Mouse (Mus musculus) frontal cortex, postnatal 25 days (tissue): ENCODE measurements at regions not wholly inside any gene's neighbourhood (a gene's known extent, or its start where the extent isn't known, plus 50 kb on each side); places are given as distances from the start of the nearest gene placed in this dataset.

Experiments used
- DNase-seq, 2 experiments: peaks; one replicate each; pipeline ENCODE4 v3.0.0; 2022; ENCODE audit warnings: low spot score in 2 of 2

- no peak for DNase-seq
Observed at GRCm38 (mm10) chr10:126641792-126642289, 259.3 kb downstream of the Atp23 start.

- DNase-seq = no peak
Observed at GRCm38 (mm10) chr10:126634731-126635130, 266.4 kb downstream of the Atp23 start.

- no peak for DNase-seq
Observed at GRCm38 (mm10) chr10:126628057-126628456, 273.1 kb downstream of the Atp23 start.

DNA sequence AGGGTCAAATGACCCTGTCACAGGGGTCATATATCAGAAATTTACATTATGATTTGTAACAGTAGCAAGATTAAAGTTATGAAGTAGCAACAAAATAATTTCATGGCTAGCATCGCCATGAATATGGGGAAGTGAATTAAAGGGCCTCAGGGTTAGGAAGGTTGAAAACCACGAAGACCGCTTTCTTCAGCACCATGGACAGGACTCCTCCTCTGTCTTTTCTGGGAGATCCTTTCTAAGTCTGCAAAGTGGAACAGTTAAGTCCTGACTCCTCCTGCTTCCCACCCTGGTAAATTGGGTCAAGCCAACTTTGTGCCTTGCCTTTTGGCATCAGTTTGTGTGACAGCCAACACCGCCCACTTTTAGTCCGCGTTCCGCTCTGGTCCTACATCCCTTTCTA lies 275.7 kb downstream of the Atp23 start:
- no peak for DNase-seq

GRCm38 (mm10) chr10:126620802-126621201 lies 280.4 kb downstream of the Atp23 start:
- DNase-seq = no peak

- DNase-seq = no peak
Observed at GRCm38 (mm10) chr10:126619970-126620369, 281.2 kb downstream of the Atp23 start.

DNA sequence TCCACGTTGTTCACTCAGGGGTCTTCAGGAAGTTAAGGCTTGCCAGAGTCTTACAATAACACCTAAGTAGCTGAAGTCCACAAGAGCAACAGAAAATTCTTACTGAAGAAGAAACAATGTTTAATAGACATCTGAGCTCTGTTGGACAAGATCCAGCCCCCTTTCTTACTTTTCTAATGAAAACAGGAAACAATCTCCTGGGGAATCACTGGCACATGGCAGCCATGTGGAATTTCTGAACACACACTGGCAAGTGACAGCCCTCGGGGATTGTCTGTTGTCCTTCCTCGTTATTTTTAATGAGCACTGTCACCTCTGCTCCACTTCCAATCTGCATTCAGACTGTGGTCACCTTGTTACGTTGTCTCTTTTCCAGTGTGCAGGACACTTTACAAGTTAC lies 288.9 kb downstream of the Atp23 start:
- DNase-seq = no peak

- no peak for DNase-seq
Observed at GRCm38 (mm10) chr10:126610506-126610905, 290.6 kb downstream of the Atp23 start.

DNA sequence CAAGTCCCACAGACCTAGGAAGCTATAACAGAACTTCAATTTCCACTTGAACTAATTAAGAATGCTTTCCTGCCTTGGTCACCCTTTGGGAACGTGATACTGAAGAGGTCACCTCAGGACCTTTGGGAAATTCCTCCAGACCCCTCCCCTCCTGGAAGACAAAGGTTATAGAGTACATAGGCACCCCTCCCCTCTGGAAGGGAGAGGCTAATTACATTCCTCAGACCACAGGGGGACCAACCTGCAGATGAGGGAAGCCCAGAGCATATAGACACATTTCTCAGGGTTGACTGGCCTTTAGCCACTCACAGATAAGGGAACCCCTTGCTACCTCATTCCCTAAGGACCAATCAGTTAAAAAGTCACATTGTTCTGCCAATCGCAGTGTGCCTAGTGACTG lies 301.5 kb downstream of the Atp23 start:
- DNase-seq = no peak

- DNase-seq = no peak
Observed at GRCm38 (mm10) chr10:126568155-126568554, 333.0 kb downstream of the Atp23 start.

GRCm38 (mm10) chr10:126565326-126565725 lies 335.8 kb downstream of the Atp23 start:
- DNase-seq = no peak

DNA sequence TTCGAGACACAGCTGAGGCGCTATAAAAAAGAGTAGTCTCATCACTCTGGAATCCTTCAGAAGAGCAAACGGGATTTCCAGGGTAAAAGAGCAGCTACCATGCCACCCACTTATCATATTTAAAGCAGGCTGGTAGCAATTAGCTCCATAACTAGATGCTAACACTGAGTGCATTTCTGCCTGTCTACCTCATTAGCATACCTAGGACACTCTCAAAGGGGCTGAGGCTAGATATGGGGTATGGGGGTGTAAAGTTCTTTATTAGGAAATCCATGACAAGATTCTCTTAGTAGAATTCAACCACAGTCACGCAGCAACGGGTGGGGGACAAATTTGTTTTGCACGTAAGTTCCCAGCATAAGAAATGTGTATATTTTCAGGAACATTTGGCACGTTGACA lies 346.1 kb downstream of the Atp23 start:
- no peak for DNase-seq

DNA sequence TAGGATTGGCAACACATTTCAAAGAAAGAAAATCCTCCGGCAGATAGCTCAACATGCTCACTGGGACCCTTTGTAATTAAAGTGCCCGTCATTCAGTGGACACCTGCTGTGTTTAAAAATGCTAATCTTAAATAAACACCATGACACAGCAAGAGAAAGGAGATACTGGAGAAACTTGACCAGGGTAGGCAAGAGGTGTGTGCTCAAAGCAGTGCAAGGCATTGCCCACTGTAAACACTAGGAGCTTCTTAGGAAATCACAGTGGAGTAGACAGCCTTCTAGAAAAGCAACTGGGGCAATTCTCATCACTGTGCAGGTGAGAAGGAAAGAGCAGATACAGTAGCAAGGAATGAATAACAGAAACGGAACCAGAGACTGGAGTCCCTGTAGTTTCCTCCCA lies 369.2 kb downstream of the Atp23 start:
- DNase-seq = no peak

- peak in 1 of 2 experiments; percentile 16 for DNase-seq
Observed at GRCm38 (mm10) chr10:126531368-126531767, 369.8 kb downstream of the Atp23 start.

DNA sequence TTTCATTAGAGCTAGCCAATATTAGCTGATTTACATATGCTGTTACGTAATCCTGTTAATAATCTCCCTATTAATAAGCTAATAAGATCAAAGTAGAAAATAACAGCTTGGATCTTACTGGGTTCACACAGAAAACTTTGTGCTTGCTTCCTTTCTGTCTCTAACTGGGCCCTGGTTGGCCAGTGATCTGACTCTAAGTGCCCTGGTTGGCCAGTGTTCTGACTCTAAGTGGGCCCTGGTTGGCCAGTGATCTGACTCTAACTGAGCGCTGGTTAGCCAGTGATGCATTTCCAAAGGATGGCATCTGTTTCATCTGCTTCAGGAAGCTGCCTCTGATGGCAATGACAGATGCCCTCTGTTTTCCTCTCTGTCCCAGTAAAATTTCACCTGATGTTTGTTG lies 372.4 kb downstream of the Atp23 start:
- no peak for DNase-seq

- no peak for DNase-seq
Observed at GRCm38 (mm10) chr10:126526186-126526585, 375.0 kb downstream of the Atp23 start.

GRCm38 (mm10) chr10:126521836-126522815 lies 379.0 kb downstream of the Atp23 start:
- DNase-seq = no peak

DNA sequence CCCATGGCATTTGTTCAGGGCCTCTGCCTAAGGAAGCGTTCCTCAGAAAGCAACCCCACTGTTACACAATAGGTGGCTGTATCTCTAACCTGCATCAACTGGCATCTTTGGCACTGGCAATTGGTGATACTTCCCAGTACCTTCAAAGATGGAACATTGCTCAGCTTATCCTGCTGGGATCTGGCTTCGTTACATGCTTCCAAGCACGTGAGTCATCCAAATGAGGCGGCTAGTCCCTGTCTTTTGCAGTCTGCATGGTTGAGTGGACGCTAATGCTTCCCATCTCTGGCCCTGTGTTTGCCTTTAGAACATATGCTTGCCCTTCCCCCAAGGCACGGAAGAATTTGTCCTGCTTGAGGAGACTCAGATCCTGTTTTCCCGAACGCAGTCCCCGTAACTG lies 380.2 kb downstream of the Atp23 start:
- DNase-seq = no peak

DNA sequence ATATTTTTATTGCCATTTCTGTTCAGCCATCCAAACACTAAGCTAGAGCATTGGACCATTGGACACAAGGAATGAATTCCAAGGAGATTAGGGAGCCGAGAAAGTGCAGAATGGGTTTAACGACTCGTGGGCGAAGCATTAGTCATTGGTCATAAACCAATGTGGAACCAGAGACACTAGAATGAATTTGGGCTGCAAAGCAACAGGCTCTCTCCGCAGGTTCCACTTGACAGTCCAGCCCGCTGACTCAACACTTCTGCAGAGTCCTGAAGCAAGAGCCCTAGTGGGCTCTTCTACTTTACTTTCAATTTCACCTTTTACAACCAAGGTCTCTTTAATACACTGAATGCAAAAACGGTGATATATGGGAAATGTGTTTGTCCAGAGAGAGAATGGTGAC lies 388.0 kb downstream of the Atp23 start:
- DNase-seq = no peak

DNA sequence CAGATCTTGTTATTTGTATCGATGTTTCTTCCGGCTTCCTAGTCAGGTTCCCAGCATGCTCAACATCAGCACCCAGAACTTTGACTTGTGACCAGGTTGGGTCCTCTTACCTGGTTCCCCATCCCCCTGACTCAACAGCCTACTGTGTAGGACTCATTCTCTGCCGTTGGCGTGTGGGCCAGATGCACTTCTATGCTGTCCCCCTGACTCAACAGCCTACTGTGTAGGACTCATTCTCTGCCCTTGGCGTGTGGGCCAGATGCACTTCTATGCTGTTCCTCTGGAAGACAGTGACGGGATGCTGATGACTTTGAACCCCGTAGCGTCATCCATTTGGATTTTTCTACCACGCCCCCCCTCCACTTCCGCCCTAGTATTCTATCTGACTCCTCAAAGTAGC lies 389.6 kb downstream of the Atp23 start:
- peak; percentile 97 to 99 for DNase-seq

DNA sequence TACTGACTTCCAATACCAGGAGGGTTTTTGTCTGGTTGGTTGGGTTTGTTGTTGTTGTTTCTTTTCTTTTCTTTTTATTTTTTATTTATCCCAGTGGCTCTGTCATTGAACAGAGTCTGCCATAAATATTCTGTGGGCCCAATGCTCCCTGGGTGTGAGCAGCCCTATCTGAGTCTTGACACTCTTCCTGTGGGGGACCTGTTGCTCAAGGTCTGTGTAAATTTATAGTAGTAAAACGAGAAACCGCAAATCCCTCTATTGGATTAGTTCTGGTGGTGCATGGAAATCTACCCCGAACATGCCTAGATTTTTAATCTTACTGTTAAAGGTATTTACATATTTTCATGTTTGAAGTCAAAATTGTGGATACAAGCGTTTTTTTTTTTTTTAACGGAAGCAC lies 395.2 kb downstream of the Atp23 start:
- no peak for DNase-seq

- DNase-seq = no peak
Observed at GRCm38 (mm10) chr10:126502013-126502688, 399.0 kb downstream of the Atp23 start.

GRCm38 (mm10) chr10:126498726-126499125 lies 402.4 kb downstream of the Atp23 start:
- no peak for DNase-seq
